Mouse (Mus musculus) brain, embryonic 14.5 days (tissue): ENCODE measurements around the gene Nipsnap1.
A peak's percentile ranks its signal among the peaks of the same experiment; 100 is the strongest.

Source experiments
- CTCF ChIP-seq: fragments of 200-500 bp; IDR thresholded peaks from 2 replicates; pipeline ENCODE4 v1.5.1; 2012; ENCODE audit warnings: inconsistent platforms, mild to moderate bottlenecking, moderate library complexity, borderline replicate concordance; ENCODE audit not compliant: insufficient read depth, insufficient read length; ENCODE audit errors: extremely low read depth
- POLR2A ChIP-seq: fragments of 200-500 bp; IDR thresholded peaks from 2 replicates; pipeline ENCODE4 v1.6.1; 2012; ENCODE audit warnings: mild to moderate bottlenecking, inconsistent platforms, borderline replicate concordance; ENCODE audit not compliant: poor library complexity, insufficient read depth, insufficient read length, severe bottlenecking; ENCODE audit errors: extremely low read depth

DNA sequence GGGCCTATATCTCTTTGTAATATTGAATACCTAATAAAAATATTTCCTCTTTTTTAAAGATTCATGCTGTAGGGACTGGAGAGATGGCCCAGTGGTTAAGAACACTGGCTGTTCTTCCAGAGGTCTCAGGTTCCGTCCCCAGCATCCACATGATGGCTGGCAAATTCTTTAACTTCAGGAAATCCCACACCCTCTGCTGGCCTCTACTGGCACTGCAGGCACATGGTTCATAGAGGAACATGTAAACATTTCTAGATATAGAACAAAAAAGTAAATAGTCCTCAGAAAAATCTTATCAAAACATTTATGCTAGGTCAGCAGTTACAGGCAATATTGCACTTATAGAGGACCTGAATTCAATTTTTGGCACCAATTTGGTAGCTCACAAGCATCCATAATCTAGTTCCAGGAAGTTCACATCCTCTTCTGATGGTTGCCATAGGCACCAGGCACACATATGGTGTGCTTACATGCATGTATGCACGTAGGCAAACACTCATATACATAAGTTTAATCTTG lies 11.7 kb downstream of the Nipsnap1 start:
- TF ChIP-seq POLR2A (no peak), CTCF (peak; percentile 68; the same call in 1 of the 2 replicates)
